Mouse (Mus musculus): ENCODE data around the gene Olfr985.

Olfr985 gene

GRCm38 (mm10) chr9:40130084-40130483, at the start of gene Olfr985:
TSS of gene Olfr985 (minus strand) at chr9:40130184.
- no peak for DNase-seq (ENCODE audit: low spot score)

- no peak for DNase-seq (ENCODE audit: low spot score)
These were observed 47.0 kb upstream of the Olfr985 start for GRCm38 (mm10) chr9:40177017-40177416.

GRCm38 (mm10) chr9:40166446-40166845, 36.5 kb upstream of the Olfr985 start:
- no peak for DNase-seq (ENCODE audit: low spot score)

DNA sequence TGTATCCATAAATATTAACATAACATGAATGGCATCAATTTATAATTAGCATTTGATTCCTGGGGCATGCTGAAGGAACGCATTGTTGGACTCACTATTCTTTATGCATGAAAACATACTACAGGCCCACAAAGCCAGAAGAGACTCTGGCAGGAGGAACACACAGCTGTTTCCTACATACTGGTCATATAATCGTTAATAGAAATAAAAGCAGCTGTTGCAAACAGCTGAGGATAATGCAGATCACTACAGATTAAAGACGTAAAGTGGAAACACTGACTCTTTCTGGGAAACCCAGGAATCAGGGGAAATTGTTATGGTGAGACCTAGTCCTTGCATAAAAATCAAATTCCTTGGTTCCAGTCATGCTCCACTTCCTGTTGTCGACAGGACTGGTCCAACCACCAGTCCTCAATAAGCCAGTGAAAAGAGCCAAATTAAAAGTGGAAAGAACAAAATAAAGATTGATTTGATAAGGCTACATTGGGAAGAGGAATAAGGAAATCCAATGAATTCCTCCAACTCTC, 25.2 kb upstream of the Olfr985 start:
- no peak for DNase-seq (ENCODE audit: low spot score)

DNA sequence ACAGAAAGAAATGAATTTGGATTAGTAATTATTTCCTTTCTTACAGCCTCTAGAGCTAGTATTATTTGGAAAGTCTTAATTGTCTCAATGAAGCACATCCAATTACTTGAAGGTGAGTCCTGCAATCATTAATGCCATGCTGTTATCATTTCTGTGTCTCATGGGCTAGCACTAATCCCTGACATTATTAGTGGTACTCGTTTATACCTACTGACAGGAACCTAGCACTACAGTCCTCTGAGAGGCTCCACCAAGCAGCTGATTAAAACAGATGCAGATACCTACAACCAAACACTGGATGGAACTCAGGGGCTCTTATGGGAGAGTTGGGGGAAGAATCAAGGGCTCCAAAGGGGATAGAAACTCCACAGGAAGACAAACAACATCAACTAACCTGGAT, 11.6 kb upstream of the Olfr985 start:
- no peak for DNase-seq (ENCODE audit: low spot score)

DNA sequence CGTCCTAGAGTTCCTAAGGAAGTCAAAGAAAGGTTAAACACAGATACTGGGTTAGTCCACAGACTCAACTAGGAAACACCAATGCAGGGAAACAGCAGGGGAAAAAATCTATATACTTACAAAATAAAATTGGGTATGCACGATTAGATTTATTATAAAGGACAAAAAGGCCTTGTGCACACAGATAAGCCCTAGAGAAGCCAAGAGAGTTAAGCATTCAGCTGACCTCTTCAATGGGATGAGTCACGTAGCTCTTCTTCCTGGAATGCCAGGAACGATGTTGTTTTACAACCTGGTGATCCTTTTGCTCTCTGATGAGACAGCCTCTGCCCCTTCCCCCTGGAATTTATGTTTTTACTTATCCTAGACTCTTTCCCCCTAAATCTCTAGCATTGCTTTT, 9.5 kb upstream of the Olfr985 start:
- DNase-seq (ENCODE audit: low spot score) = no peak

DNA sequence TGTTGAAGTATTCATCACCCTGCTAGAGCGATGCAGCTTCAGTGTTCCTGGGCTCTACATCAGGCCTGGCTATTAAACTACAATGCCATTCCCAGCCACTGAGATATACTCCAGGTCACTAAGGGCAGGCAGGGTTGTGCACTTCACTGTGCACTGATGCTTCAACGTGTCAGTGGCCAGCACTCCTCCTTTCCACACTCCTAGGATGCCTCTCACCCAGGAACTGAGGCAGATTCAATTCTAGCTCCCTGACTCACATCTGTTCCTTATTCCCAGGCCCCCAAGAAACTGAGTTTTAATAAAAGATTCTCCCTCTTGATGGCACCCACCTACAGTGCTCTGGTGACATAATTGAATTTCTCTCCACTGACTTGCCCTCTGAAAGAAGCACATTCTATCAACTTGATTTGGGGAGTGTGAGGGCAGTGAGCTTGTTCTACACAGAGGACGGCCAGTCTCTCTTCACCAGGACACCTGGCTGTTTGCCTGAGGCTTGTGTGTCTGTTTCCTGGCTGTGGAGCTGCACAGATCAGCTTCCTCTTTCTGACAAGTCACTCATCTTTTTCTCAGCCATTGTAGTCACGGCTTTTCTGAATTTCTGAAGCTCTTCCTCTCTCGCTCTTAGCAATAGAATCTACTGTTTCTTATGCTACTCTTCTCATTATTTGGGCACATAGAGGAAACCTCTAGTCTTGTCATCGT, 7.2 kb upstream of the Olfr985 start:
- no peak for DNase-seq (ENCODE audit: low spot score)

GRCm38 (mm10) chr9:40130556-40130955, 572 bp upstream of the Olfr985 start:
- no peak for DNase-seq (ENCODE audit: low spot score)

DNA sequence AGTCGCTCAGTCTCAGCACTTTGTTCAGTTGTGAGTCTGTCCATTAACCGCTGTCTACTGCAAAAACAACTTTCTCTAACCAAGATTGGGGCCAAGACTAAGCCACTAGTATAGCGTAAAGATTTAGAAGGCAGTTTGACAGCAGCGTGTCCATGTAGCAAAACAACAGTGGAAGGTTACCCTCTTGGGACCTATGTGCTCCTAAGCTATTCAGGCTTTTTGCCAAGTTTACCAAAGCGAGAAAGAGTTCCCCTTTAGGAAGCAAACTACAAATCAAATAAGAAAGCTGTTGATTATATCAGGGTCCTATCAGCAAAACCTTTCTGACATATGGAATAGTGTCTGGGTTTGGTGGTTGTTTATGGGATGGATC, 12.7 kb downstream of the Olfr985 start:
- DNase-seq (ENCODE audit: low spot score) = no peak

DNA sequence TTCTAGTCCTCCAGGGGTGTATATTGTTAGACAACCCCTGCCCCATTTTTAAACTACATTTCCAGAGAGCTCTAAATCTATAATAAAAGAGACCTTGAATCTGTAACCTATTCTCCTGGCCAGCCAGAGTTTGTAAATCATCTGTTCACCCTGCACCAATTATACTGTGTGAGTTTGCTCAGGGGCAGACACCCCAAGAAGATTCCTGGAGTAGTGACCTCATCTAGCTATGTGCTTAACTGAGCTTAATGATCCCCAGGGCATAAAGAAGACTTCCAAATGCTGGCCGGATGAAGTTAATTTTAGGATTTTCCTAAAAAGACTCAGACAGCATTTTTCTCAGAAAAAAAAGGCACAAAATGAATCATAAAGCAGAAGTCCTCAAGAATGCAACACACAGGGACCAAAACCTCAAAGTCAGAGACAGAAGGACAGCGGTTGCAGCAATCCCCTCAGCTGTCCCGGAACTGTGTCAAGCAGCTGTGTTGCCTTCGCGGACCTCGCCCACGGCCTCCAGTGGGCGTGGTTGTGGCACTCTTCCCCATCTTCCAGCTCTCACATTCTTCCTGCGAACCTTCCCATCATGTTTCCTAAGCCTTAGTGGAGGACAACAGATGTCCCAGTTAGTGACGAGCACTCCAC, 13.2 kb downstream of the Olfr985 start:
- peak; percentile 47 for DNase-seq (ENCODE audit: low spot score)

GRCm38 (mm10) chr9:40114106-40114505, 15.9 kb downstream of the Olfr985 start, which contains the start of gene Olfr984:
TSS of gene Olfr984 (minus strand) at chr9:40114206.
- no peak for DNase-seq (ENCODE audit: low spot score)

DNA sequence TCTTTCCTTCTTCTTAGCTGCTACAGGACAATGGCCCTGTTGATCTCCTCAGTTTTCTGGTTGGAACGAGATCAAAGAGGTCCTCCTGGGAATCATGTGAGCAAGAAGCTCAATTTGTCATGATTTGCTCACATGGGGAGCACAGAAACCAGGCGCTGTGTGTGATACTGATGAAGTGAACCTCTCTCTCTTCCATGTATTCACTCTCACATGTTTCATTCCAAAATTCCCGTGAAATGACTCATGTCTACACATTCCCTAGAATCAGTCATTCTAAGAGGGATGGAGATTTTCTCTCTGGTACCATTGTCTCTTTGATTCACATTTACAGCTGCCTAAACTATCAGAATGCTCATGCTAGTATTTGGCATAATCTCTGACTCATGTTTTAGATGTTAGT, 35.2 kb downstream of the Olfr985 start:
- no peak for DNase-seq (ENCODE audit: low spot score)

- no peak for DNase-seq (ENCODE audit: low spot score)
These were observed 36.5 kb downstream of the Olfr985 start, which contains the start of gene Olfr983 for GRCm38 (mm10) chr9:40093495-40093894. TSS of gene Olfr983 (minus strand) at chr9:40093595.

Data from urinary bladder, postnatal 25 days (tissue).